Mouse (Mus musculus): Measurements from ENCODE around the gene Zfand3.

DNA sequence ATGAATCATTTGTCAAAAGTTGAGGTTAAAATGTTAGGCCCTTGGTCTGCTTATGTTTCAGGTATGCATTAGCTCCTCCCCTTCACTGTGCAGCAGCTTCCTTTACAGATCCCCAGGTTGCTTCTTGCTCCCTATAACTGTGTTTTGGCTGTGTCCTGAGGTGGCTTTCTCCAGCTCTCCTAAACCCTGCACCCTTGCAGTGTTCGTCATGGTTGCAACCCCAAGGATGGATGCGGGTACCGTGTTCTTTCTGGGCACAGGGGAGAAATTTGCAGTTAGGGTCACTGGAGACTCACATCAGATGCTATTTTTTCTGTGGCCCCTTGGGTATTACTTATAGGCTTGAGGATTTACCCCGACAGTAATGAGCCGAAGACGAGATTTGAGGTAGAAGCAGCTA is 175.7 kb downstream of the Zfand3 start:
- no peak for TF ChIP-seq POLR2A (IDR thresholded peaks at IDR 0.05; ENCODE audit: low read depth, low read length)
- no peak for TF ChIP-seq CTCF (conservative IDR thresholded peaks at IDR 0.05; ENCODE audit: insufficient read depth, insufficient read length, low read depth, low read length)

All from kidney, adult 2 months (tissue).